Mouse (Mus musculus) lung, embryonic 16.5 days (tissue): ENCODE data around the gene Scfd2. TPM values are rescaled to one million over a fixed set of nuclear protein-coding genes. Genes with fewer than 3 reads are reported as not detected.

Experiments used
- ATAC-seq: fragments of 200-750 bp; cut with Nextera tagmentation; 2 replicates; pipeline ENCODE4 v1.8.0; 2017; ENCODE audit warnings: low read depth, mild to moderate bottlenecking, moderate library complexity
- H3K27ac ChIP-seq: fragments of 300-500 bp; sonication (generic); 2 replicates; pipeline ENCODE4 v1.5.1; 2014; ENCODE audit warnings: mild to moderate bottlenecking, control low read depth, low read length
- H3K27me3 ChIP-seq: fragments of 300-500 bp; sonication (generic); 2 replicates; pipeline ENCODE4 v1.6.1; 2014; ENCODE audit warnings: low read depth, low read length, mixed read lengths; ENCODE audit not compliant: control insufficient read depth, insufficient read depth
- H3K36me3 ChIP-seq: fragments of 300-500 bp; sonication (generic); 2 replicates; pipeline ENCODE4 v1.6.1; 2014; ENCODE audit warnings: low read length; ENCODE audit not compliant: control insufficient read depth, insufficient read depth
- H3K4me1 ChIP-seq: fragments of 300-500 bp; sonication (generic); replicated peaks from 2 replicates; pipeline ENCODE4 v1.6.1; 2014; ENCODE audit warnings: low read length, mixed read lengths; ENCODE audit not compliant: control insufficient read depth, insufficient read depth
- H3K4me2 ChIP-seq: fragments of 300-500 bp; sonication (generic); 2 replicates; pipeline ENCODE4 v1.6.1; 2014; ENCODE audit warnings: low read depth, low read length, control low read depth
- H3K4me3 ChIP-seq: fragments of 300-500 bp; sonication (generic); 2 replicates; pipeline ENCODE4 v1.5.1; 2014; ENCODE audit warnings: mild to moderate bottlenecking, low read length, control low read depth
- H3K9ac ChIP-seq: fragments of 300-500 bp; sonication (generic); 2 replicates; pipeline ENCODE4 v1.6.1; 2014; ENCODE audit warnings: low read length, control low read depth
- H3K9me3 ChIP-seq: fragments of 300-500 bp; sonication (generic); 2 replicates; pipeline ENCODE4 v1.6.1; 2016; ENCODE audit warnings: low read length; ENCODE audit not compliant: control insufficient read depth
- WGBS: fragments of 180-500 bp; shearing (Covaris S2); extraction: QIAGEN DNeasy Blood & Tissue Kit; methylation state at CpG from one replicate; pipeline ENCODE4 v1.1.7; 2014; 5-methylcytosine and 5-hydroxymethylcytosine counted together
- polyA plus RNA-seq: library from polyadenylated mRNA; unstranded; fragments of >200 nt; fragmentation: Nextera tagmentation; extraction: Ambion mirVana; gene quantifications from 2 replicates; pipeline ENCODE4 v1.2.1, GENCODE M21; 2015

Scfd2 gene
- polyA plus RNA-seq, 1 experiment from 2014 or later = 19.1 TPM

- Histone ChIP-seq H3K36me3 (no peaks in the 10 kb centered on the region), H3K9me3 (no peaks in the 10 kb centered on the region), H3K27ac (no peak overlapping the region), H3K9ac (no peak overlapping the region), H3K4me1 (peaks cover 10% of the 10 kb centered on the region), H3K4me2 (no peak overlapping the region), H3K27me3 (no peaks in the 10 kb centered on the region), H3K4me3 (no peak overlapping the region)
- no peak for ATAC-seq
- 76% methylated on average over 14 of the region's 14 CpGs for whole genome bisulfite sequencing
Measured at GRCm38 (mm10) chr5:74244406-74245019, 287.0 kb downstream of the Scfd2 start.

GRCm38 (mm10) chr5:74242654-74243053, 288.9 kb downstream of the Scfd2 start:
- Histone ChIP-seq H3K4me3 (no peak overlapping the region), H3K9ac (no peak overlapping the region), H3K4me1 (peaks cover 10% of the 10 kb centered on the region), H3K4me2 (no peak overlapping the region), H3K9me3 (no peaks in the 10 kb centered on the region), H3K27ac (no peak overlapping the region), H3K36me3 (no peaks in the 10 kb centered on the region), H3K27me3 (no peaks in the 10 kb centered on the region)
- no peak for ATAC-seq
- WGBS = 51% methylated on average over 3 of the region's 3 CpGs

GRCm38 (mm10) chr5:74240926-74241680, 290.5 kb downstream of the Scfd2 start:
- no peaks in the 10 kb centered on the region for H3K27me3 ChIP-seq
- H3K4me2 ChIP-seq = peak overlapping the region; percentile 31; the same call in 1 of the 2 replicates
- peaks cover 10% of the 10 kb centered on the region for H3K4me1 ChIP-seq
- H3K36me3 ChIP-seq = no peaks in the 10 kb centered on the region
- H3K4me3 ChIP-seq = no peak overlapping the region
- peak overlapping the region; percentile 83 for H3K27ac ChIP-seq
- peak; percentile 94 for ATAC-seq
- no peak overlapping the region for H3K9ac ChIP-seq
- no peaks in the 10 kb centered on the region for H3K9me3 ChIP-seq
- 45% methylated on average over 13 of the region's 13 CpGs for WGBS

GRCm38 (mm10) chr5:74240298-74240697, 291.3 kb downstream of the Scfd2 start:
- 52% methylated on average over 8 of the region's 8 CpGs for WGBS
- H3K27ac ChIP-seq = peak overlapping the region; percentile 83
- H3K4me3 ChIP-seq = no peak overlapping the region
- no peaks in the 10 kb centered on the region for H3K36me3 ChIP-seq
- H3K9ac ChIP-seq = no peak overlapping the region
- peak overlapping the region; percentile 31 for H3K4me2 ChIP-seq
- ATAC-seq = no peak
- peaks cover 10% of the 10 kb centered on the region for H3K4me1 ChIP-seq
- H3K9me3 ChIP-seq = no peaks in the 10 kb centered on the region
- no peaks in the 10 kb centered on the region for H3K27me3 ChIP-seq

GRCm38 (mm10) chr5:74239369-74239768, 292.2 kb downstream of the Scfd2 start:
- no peaks in the 10 kb centered on the region for H3K9me3 ChIP-seq
- no peak for ATAC-seq
- no peaks in the 10 kb centered on the region for H3K36me3 ChIP-seq
- peaks cover 10% of the 10 kb centered on the region for H3K4me1 ChIP-seq
- WGBS = 64% methylated on average over 1 of the region's 1 CpGs
- no peaks in the 10 kb centered on the region for H3K27me3 ChIP-seq
- H3K4me3 ChIP-seq = no peak overlapping the region
- no peak overlapping the region for H3K27ac ChIP-seq
- H3K4me2 ChIP-seq = no peak overlapping the region
- H3K9ac ChIP-seq = no peak overlapping the region

GRCm38 (mm10) chr5:74233808-74234207, 297.8 kb downstream of the Scfd2 start:
- Histone ChIP-seq H3K4me3 (no peak overlapping the region), H3K4me2 (no peak overlapping the region), H3K9ac (no peak overlapping the region), H3K27ac (no peak overlapping the region), H3K27me3 (no peaks in the 10 kb centered on the region), H3K36me3 (no peaks in the 10 kb centered on the region), H3K9me3 (no peaks in the 10 kb centered on the region), H3K4me1 (peaks cover 19% of the 10 kb centered on the region)
- no peak for ATAC-seq
- WGBS = 82% methylated on average over 7 of the region's 7 CpGs

GRCm38 (mm10) chr5:74230525-74230924, 301.0 kb downstream of the Scfd2 start:
- Histone ChIP-seq H3K9me3 (no peaks in the 10 kb centered on the region), H3K27me3 (no peaks in the 10 kb centered on the region), H3K27ac (peak overlapping the region; percentile 84), H3K4me1 (peaks cover 19% of the 10 kb centered on the region), H3K4me2 (no peak overlapping the region), H3K36me3 (no peaks in the 10 kb centered on the region), H3K9ac (no peak overlapping the region), H3K4me3 (no peak overlapping the region)
- ATAC-seq = peak; percentile 72
- 22% methylated on average over 2 of the region's 2 CpGs for WGBS

- H3K4me1 ChIP-seq = peaks cover 19% of the 10 kb centered on the region
- peak overlapping the region; percentile 84 for H3K27ac ChIP-seq
- no peaks in the 10 kb centered on the region for H3K27me3 ChIP-seq
- H3K4me2 ChIP-seq = no peak overlapping the region
- H3K4me3 ChIP-seq = no peak overlapping the region
- no peaks in the 10 kb centered on the region for H3K9me3 ChIP-seq
- no peaks in the 10 kb centered on the region for H3K36me3 ChIP-seq
- ATAC-seq = peak; percentile 55
- WGBS = 31% methylated on average over 11 of the region's 11 CpGs
- 0 out of 2 replicates have a peak overlapping the region, but pooled peaks have one; percentile 29 for H3K9ac ChIP-seq
Measured at GRCm38 (mm10) chr5:74229775-74230413, 301.7 kb downstream of the Scfd2 start.

GRCm38 (mm10) chr5:74228938-74229337, 302.6 kb downstream of the Scfd2 start:
- Histone ChIP-seq H3K4me1 (peaks cover 19% of the 10 kb centered on the region), H3K4me3 (no peak overlapping the region), H3K9me3 (no peaks in the 10 kb centered on the region), H3K4me2 (no peak overlapping the region), H3K36me3 (no peaks in the 10 kb centered on the region), H3K27me3 (no peaks in the 10 kb centered on the region), H3K27ac (no peak overlapping the region), H3K9ac (no peak overlapping the region)
- WGBS = 28% methylated on average over 1 of the region's 1 CpGs
- ATAC-seq = peak; percentile 27; the same call in 1 of the 2 replicates
